Mouse (Mus musculus) small intestine, adult 2 months (tissue): ENCODE measurements around the gene 2310007B03Rik. TPM values are rescaled to one million over a fixed set of nuclear protein-coding genes. Genes with fewer than 3 reads are reported as not detected.
A peak's percentile ranks its signal among the peaks of the same experiment; 100 is the strongest.

Experiments
- H3K27ac ChIP-seq: fragments of 200-500 bp; 2 replicates; pipeline ENCODE4 v1.5.1; 2012; ENCODE audit warnings: low read depth, low read length, control low read depth, inconsistent platforms; ENCODE audit not compliant: insufficient read depth
- H3K27me3 ChIP-seq: fragments of 200-500 bp; 2 replicates; pipeline ENCODE4 v1.6.1; 2012; ENCODE audit warnings: mild to moderate bottlenecking, moderate library complexity, low read length, inconsistent platforms; ENCODE audit not compliant: control insufficient read depth, insufficient read depth
- H3K36me3 ChIP-seq: fragments of 200-500 bp; 2 replicates; pipeline ENCODE4 v1.6.1; 2012; ENCODE audit warnings: mild to moderate bottlenecking, low read length, control low read depth, inconsistent platforms; ENCODE audit not compliant: control insufficient read depth, insufficient read depth
- H3K4me1 ChIP-seq: fragments of 200-500 bp; 2 replicates; pipeline ENCODE4 v1.6.1; 2012; ENCODE audit warnings: low read length, inconsistent platforms, mixed read lengths; ENCODE audit not compliant: control insufficient read depth, insufficient read depth, insufficient read length
- H3K4me3 ChIP-seq: fragments of 200-500 bp; 2 replicates; pipeline ENCODE4 v1.5.1; 2012; ENCODE audit warnings: low read depth, mild to moderate bottlenecking, control low read depth, inconsistent platforms, low read length, moderate library complexity
- CTCF ChIP-seq: fragments of 200-500 bp; IDR thresholded peaks from 2 replicates; pipeline ENCODE4 v1.5.1; 2012; ENCODE audit warnings: low read depth, mild to moderate bottlenecking, control low read depth, inconsistent platforms, low read length, moderate library complexity, mixed read lengths; ENCODE audit not compliant: insufficient replicate concordance, insufficient read length; ENCODE audit errors: extremely low read depth
- POLR2A ChIP-seq: fragments of 200-500 bp; IDR thresholded peaks from 2 replicates; pipeline ENCODE4 v1.6.1; 2012; ENCODE audit warnings: low read depth, mild to moderate bottlenecking, control low read depth, inconsistent platforms, low read length, moderate library complexity
- WGBS: fragments of 180-500 bp; shearing (Covaris S2); methylation state at CpG from one replicate; pipeline ENCODE4 v1.1.7; 2018; 5-methylcytosine and 5-hydroxymethylcytosine counted together
- polyA plus RNA-seq: library from polyadenylated mRNA; depleted of rRNA; stranded (reverse); fragments of >200 nt; gene quantifications from 2 replicates; pipeline ENCODE4 v1.2.3, GENCODE M21; 2012

Gene 2310007B03Rik
- polyA plus RNA-seq, 1 experiment: 13.5 TPM

DNA sequence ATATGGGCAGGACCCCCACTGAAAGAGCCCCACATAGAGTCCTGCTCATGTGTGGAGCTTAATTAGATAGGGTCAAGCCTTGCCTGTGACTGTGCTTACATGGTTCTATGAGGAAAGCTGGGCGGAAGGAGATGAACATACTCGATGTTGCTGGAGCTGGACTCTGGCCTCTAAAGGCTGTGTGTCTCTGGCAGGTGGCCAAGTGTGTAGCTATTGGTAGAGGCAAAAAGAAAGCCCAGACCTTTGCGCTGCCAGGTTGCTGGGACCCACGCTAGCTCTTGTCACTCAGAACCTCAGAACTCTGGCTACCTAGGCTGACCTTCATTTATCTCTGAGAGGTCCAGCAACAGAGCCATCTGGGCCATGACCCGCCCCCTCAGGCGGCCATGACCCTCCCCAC lies 22.2 kb downstream of the 2310007B03Rik start:
- H3K36me3 ChIP-seq: no peaks in the 10 kb centered on the region
- H3K4me1 ChIP-seq: peaks cover 10% of the 10 kb centered on the region; the same call in 1 of the 2 replicates
- H3K27me3 ChIP-seq: no peaks in the 10 kb centered on the region
- WGBS: 28% methylated on average over 6 of the region's 6 CpGs
- H3K4me3 ChIP-seq: no peak overlapping the region
- 0 out of 2 replicates have a peak, but pooled peaks have one; percentile 6 for TF ChIP-seq POLR2A
- TF ChIP-seq CTCF: no peak
- H3K27ac ChIP-seq: peak overlapping the region; percentile 21

DNA sequence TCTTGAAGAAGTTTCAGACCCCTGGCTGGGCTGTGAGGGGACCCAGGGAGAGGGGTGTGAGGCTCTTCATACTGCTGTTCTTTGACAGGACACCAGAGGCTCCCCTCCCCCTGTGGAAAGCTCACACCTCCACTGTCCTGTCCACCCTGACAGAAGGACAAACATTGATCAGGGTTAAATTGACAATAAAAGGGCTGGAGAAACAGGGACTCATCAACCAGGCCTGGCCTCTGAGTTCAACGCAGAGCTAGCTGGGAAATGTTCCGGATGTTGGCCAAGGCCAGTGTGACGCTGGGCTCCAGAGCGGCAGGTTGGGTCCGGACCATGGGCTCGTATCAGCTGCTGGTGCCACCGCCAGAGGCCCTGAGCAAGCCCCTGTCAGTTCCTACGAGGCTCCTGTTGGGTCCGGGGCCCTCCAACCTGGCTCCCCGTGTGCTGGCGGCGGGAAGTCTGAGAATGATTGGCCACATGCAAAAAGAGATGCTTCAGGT lies 25.7 kb downstream of the 2310007B03Rik start, which contains the start of gene Agxt:
Gene Agxt, plus strand, starts transcription at position 205 of the 491 bp plus-strand sequence.
- TF ChIP-seq POLR2A: no peak
- TF ChIP-seq CTCF: no peak
- WGBS: 90% methylated on average over 12 of the region's 12 CpGs
- Histone ChIP-seq H3K27me3 (no peaks in the 10 kb centered on the region), H3K36me3 (no peaks in the 10 kb centered on the region), H3K27ac (no peak within 1 kb of the TSS), H3K4me1 (peaks cover 15% of the 10 kb centered on the region), H3K4me3 (no peak within 1 kb of the TSS)

DNA sequence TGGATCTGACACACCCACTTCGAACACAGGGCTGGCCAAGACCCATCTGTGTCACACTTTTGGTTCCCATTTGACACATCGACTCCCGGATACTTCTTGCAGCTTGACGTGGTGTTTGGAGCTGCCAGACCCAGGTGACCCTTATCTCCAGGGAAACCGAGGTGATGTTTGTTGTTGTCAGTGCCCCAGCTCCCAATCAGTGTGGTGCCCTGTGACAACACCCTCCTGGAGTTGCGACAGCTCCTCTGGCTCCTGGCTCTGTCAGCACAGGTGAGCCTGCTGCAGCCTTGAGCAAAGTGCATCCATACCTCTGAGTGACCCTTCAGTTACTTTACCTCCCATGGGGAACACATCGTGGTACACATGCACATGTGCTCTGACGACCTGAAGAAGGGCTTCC lies 28.1 kb downstream of the 2310007B03Rik start:
- no peak for TF ChIP-seq POLR2A
- no peak for TF ChIP-seq CTCF
- H3K27ac ChIP-seq: no peak overlapping the region
- WGBS: 30% methylated on average over 8 of the region's 8 CpGs

DNA sequence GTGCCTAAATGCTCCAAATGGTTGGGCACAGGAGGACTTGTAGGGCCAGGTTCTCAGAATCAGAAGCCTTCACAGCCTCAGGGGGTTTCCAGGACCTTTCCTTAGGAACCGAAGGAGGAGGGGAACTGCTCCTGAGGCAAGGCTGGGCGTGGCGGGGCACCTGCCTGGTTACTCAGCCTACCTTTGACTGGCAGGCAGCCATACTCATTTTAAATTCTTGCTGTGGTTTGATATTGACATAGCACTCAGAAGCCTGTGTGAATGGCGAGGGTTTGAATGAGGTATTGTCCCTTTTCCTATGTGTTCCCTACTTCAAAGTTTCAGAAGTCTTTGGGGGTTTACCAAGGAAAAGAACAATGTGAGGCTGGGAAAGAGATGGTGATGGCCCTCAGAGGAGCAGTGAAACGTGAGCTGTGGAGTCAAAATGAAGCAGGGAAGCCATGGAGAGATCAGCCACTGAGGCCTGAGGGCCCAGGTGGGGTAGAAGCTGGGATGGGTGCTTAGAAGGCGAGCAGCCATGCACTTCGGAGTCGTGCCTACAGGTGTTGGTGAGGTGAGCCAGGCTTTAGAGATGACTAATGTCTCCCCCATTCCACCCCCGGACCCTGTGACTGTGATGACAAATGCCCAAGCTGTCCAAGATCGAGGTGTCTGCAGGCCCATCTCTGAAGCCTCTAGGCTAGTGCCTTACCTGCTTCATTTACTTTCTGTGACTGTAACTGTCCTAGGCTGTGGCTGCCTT lies 30.3 kb downstream of the 2310007B03Rik start:
- 40% methylated on average over 10 of the region's 10 CpGs for WGBS
- no peak for TF ChIP-seq POLR2A
- Histone ChIP-seq H3K36me3 (no peaks in the 10 kb centered on the region), H3K27ac (no peak overlapping the region), H3K4me1 (peaks cover 13% of the 10 kb centered on the region), H3K27me3 (no peaks in the 10 kb centered on the region), H3K4me3 (no peak overlapping the region)

More for the DNA sequence above, 28.1 kb downstream of the 2310007B03Rik start:
- no peaks in the 10 kb centered on the region for H3K27me3 ChIP-seq
- no peak overlapping the region for H3K4me3 ChIP-seq
- no peaks in the 10 kb centered on the region for H3K36me3 ChIP-seq
- H3K4me1 ChIP-seq: peaks cover 13% of the 10 kb centered on the region

DNA sequence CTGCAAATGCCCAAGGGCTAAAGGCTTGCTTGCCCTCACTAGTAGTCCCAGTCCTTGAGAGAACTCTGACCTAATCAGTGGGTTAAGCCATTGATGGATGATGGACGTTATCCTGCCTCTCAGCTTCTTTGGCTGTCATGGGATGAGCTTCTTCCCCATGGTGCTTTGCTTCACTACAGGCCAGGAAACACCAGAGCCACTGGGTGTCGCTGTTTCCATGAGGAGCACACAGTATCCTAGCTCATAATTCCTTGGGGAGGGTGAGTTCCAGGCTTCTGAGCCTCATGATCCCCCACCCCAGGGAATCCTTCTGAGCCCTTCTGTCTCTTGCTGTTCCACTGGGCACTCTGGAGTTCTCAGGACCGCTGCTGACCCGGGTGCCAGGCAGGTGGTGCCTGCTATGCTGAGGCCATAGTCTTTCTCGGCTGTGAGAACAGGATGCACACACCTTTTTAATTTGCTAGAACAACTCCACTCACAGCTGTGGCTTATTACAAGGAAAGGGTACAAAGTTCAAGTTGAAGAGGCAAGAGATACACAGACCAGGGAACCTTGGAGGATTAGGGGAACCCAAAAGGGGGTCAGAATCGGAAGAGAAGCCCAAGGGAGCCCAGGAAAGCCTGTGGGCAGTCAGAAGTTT lies 31.9 kb downstream of the 2310007B03Rik start:
- Histone ChIP-seq H3K36me3 (no peaks in the 10 kb centered on the region), H3K4me3 (no peak overlapping the region), H3K27ac (no peak overlapping the region), H3K27me3 (no peaks in the 10 kb centered on the region), H3K4me1 (peaks cover 13% of the 10 kb centered on the region)
- peak; percentile 79; the same call in 1 of the 2 replicates for TF ChIP-seq CTCF
- TF ChIP-seq POLR2A: 0 out of 2 replicates have a peak, but pooled peaks have one; percentile 10
- 7% methylated on average over 6 of the region's 6 CpGs for WGBS

DNA sequence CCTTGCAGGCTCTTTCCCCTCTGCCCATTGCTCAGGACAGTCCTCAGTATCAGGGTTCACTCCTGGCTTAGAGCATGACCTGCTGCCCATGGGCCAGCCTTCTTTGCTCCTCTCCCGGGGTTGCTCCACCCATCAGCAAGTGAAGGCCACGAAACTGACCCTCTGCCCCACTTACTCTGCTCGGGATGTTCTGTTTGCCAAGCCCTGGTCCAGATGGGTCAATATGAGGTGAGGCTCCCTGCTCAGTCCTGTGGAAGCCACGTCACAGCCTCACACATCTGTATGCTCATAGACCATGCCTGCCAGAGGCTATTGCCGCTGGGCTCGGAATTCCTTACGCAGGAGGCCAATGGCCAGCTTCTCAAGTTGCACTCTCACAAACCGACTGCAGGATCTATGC lies 32.5 kb downstream of the 2310007B03Rik start:
- Histone ChIP-seq H3K4me3 (no peak overlapping the region), H3K27me3 (no peaks in the 10 kb centered on the region), H3K4me1 (peaks cover 13% of the 10 kb centered on the region), H3K36me3 (no peaks in the 10 kb centered on the region), H3K27ac (no peak overlapping the region)
- WGBS: 80% methylated on average over 8 of the region's 8 CpGs
- TF ChIP-seq CTCF (no peak), POLR2A (no peak)

DNA sequence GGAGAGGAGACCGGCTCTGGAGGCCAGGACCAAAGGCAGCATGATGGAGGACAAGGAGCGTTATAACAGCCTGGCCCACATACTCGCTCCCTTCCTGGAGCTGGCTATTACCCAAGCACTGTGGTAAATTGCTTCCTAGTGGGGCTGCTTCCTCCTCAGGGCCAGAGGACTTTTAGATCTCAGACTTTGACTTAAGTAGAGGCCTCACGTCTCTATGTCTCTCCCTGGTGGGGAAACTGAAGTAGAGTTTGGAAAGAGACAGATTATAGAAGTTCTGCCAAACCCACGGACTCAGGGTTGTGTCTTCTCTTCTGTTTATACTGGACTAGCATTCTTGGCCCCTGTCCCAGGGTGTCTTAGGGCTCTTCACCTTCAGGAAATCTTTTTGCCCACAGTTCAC lies 35.5 kb downstream of the 2310007B03Rik start:
- 8% methylated on average over 5 of the region's 5 CpGs for whole genome bisulfite sequencing
- Histone ChIP-seq H3K4me1 (peaks cover 9% of the 10 kb centered on the region; the same call in 1 of the 2 replicates), H3K4me3 (no peak overlapping the region), H3K27me3 (no peaks in the 10 kb centered on the region), H3K27ac (no peak overlapping the region), H3K36me3 (no peaks in the 10 kb centered on the region)
- TF ChIP-seq CTCF (peak; percentile 18; the same call in 1 of the 2 replicates), POLR2A (no peak)
